Mouse (Mus musculus) bone marrow macrophage, adult 2 months (primary cell): ENCODE results near the gene Htr2b.

ENCODE experiments used
- CTCF ChIP-seq: IDR thresholded peaks from 2 replicates; pipeline ENCODE4 v1.5.1; 2012; ENCODE audit warnings: low read depth, mild to moderate bottlenecking, low read length, moderate library complexity
- POLR2A ChIP-seq: IDR thresholded peaks from 2 replicates; pipeline ENCODE4 v1.6.1; 2012; ENCODE audit warnings: mild to moderate bottlenecking, low read depth, low read length, borderline replicate concordance

DNA sequence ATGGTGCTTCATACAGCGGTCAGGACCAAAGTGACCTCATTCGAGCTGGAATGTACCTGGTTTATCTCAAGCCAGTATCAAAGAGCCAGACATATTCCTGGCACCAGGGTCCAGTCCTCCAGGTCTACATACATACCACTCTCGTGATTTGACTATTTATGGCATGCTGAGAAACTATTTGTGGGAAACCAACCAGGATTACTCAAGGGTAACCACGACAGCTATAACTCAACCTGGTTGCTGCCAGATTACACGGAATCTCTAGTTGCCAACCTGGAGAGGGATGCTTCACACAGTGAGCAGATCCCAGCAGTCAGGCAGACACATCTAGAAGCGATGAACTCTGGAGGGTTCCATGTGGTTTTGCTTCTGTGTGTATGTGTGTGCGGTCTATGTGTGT lies 39.6 kb upstream of the Htr2b start:
- no peak for TF ChIP-seq CTCF
- TF ChIP-seq POLR2A, result no peak
